Mouse (Mus musculus) heart, postnatal 0 days (tissue): ENCODE measurements at regions not wholly inside any gene's neighbourhood (a gene's known extent, or its start where the extent isn't known, plus 50 kb on each side); places are given as distances from the start of the nearest gene placed in this dataset.

Experiments
- ATAC-seq: fragments of 200-750 bp; cut with Nextera tagmentation; 2 replicates; pipeline ENCODE4 v1.8.0; 2017; ENCODE audit warnings: low read depth, moderate number of reproducible peaks, moderate library complexity; ENCODE audit not compliant: insufficient read depth
- DNase-seq: peaks from one replicate; pipeline ENCODE4 v3.0.0-alpha.2; 2016; ENCODE audit warnings: low spot score
- H3K27ac ChIP-seq: fragments of 300-500 bp; sonication (generic); 2 replicates; pipeline ENCODE4 v1.5.1; 2014; ENCODE audit warnings: low read depth, mild to moderate bottlenecking
- H3K27me3 ChIP-seq: fragments of 300-500 bp; sonication (generic); 2 replicates; pipeline ENCODE4 v1.6.1; 2014; ENCODE audit warnings: low read length, mixed read lengths; ENCODE audit not compliant: control insufficient read depth, insufficient read depth
- H3K36me3 ChIP-seq: fragments of 300-500 bp; sonication (generic); replicated peaks from 2 replicates; pipeline ENCODE4 v1.6.1; 2014; ENCODE audit warnings: low read length, mixed read lengths; ENCODE audit not compliant: control insufficient read depth, insufficient read depth
- H3K4me1 ChIP-seq: fragments of 300-500 bp; sonication (generic); 2 replicates; pipeline ENCODE4 v1.6.1; 2014; ENCODE audit warnings: antibody characterized with exemption; ENCODE audit not compliant: control insufficient read depth, insufficient read depth
- H3K4me2 ChIP-seq: fragments of 300-500 bp; sonication (generic); 2 replicates; pipeline ENCODE4 v1.6.1; 2014; ENCODE audit warnings: low read depth, mild to moderate bottlenecking, low read length, moderate library complexity
- H3K4me3 ChIP-seq: fragments of 300-500 bp; sonication (generic); 2 replicates; pipeline ENCODE4 v1.5.1; 2014; ENCODE audit warnings: low read depth, low read length
- H3K9ac ChIP-seq: fragments of 300-500 bp; sonication (generic); replicated peaks from 2 replicates; pipeline ENCODE4 v1.6.1; 2014; ENCODE audit warnings: low read depth, low read length, mixed read lengths
- H3K9me3 ChIP-seq: fragments of 300-500 bp; sonication (generic); replicated peaks from 2 replicates; pipeline ENCODE4 v1.6.1; 2016; ENCODE audit warnings: low read length; ENCODE audit not compliant: control insufficient read depth
- CTCF ChIP-seq: IDR thresholded peaks from 2 replicates; pipeline ENCODE4 v1.5.1; 2016; ENCODE audit warnings: antibody characterized with exemption, control low read depth, low read depth
- EP300 ChIP-seq: IDR thresholded peaks from 2 replicates; pipeline ENCODE4 v1.6.1; 2016; ENCODE audit warnings: antibody characterized with exemption, low read depth
- WGBS: fragments of 180-500 bp; shearing (Covaris S2); extraction: QIAGEN DNeasy Blood & Tissue Kit; methylation state at CpG from one replicate; pipeline ENCODE4 v1.1.7; 2014; 5-methylcytosine and 5-hydroxymethylcytosine counted together

DNA sequence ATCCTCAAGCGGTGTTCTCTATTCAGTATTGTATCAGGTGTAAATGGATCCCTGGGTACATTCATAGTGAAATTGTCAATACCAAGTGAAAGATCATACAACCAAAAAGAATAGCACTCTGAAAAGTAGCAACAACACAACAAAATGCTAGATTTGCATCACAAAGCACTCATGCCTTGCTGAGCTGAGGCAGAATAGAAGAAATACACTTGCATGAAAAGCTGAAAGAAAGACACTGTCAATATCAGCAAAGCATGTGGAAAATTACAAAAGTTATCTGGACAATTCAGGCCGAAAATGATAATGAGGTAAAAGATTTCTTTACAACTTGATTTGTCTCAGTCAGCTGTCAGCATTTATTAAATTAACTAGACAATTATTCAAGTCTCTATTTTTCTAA lies 829.6 kb downstream of the Stpg2 start:
- ATAC-seq, result no peak
- no peak overlapping the region for H3K9ac ChIP-seq
- no peaks in the 10 kb centered on the region for H3K9me3 ChIP-seq
- 77% methylated on average over 2 of the region's 2 CpGs for WGBS
- no peak overlapping the region for H3K4me3 ChIP-seq
- H3K4me2 ChIP-seq, result no peak overlapping the region
- H3K27ac ChIP-seq, result no peak overlapping the region
- DNase-seq, result no peak
- no peaks in the 10 kb centered on the region for H3K27me3 ChIP-seq
- H3K4me1 ChIP-seq, result no peaks in the 10 kb centered on the region
- TF ChIP-seq CTCF (no peak), EP300 (no peak)
- H3K36me3 ChIP-seq, result no peaks in the 10 kb centered on the region

DNA sequence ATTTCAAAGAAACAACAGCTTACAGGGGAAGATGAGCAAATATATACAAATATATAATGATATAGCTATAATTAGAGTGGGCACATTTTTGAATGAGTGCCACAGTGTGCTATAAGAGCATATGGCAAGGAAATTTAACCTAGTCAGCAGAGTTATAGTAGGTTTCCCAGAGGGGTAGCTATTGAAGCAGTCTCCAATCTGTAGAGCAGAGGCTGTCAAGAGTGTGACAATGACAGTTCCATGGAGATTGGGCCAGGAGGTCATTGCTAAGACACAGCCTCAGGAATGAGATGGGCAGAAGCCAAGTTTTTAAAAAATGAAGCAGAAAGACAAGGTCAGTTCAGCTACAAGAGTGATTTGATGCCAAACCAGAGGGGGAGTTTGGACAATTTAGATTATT lies 839.4 kb downstream of the Stpg2 start:
- Histone ChIP-seq H3K4me1 (no peaks in the 10 kb centered on the region), H3K9ac (no peak overlapping the region), H3K4me2 (no peak overlapping the region), H3K36me3 (no peaks in the 10 kb centered on the region), H3K27me3 (no peaks in the 10 kb centered on the region), H3K9me3 (no peaks in the 10 kb centered on the region), H3K27ac (no peak overlapping the region), H3K4me3 (no peak overlapping the region)
- ATAC-seq (no peak), DNase-seq (no peak)
- no peak for TF ChIP-seq CTCF
- no peak for TF ChIP-seq EP300

DNA sequence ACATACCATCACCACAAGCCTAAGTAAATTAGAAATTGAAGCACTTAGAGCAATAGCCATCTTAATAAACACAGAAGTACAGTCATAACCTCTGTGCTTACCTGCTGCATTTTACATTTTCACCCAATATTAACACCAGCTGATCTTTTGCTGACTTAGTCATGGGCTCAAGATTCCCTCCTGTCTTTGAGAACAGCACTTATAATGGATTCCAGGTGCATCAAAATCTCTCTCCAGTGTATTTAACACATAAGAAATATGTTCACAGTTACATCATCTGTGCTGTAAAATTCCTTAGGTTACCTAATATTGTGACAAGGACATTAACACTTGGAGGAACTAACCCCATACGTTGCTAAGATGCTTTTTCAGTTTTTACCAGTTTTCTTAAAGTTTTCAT lies 849.1 kb downstream of the Stpg2 start:
- no peak overlapping the region for H3K4me3 ChIP-seq
- no peak overlapping the region for H3K27ac ChIP-seq
- 50% methylated on average over 1 of the region's 1 CpGs for WGBS
- no peak overlapping the region for H3K9ac ChIP-seq
- DNase-seq, result no peak
- H3K4me1 ChIP-seq, result no peaks in the 10 kb centered on the region
- H3K4me2 ChIP-seq, result no peak overlapping the region
- ATAC-seq, result no peak
- no peaks in the 10 kb centered on the region for H3K9me3 ChIP-seq
- H3K27me3 ChIP-seq, result no peaks in the 10 kb centered on the region
- no peaks in the 10 kb centered on the region for H3K36me3 ChIP-seq
- TF ChIP-seq EP300, result no peak
- TF ChIP-seq CTCF, result no peak

- no peak overlapping the region for H3K27ac ChIP-seq
- DNase-seq (no peak), ATAC-seq (no peak)
- H3K4me1 ChIP-seq, result no peaks in the 10 kb centered on the region
- 68% methylated on average over 3 of the region's 3 CpGs for WGBS
- H3K36me3 ChIP-seq, result no peaks in the 10 kb centered on the region
- no peaks in the 10 kb centered on the region for H3K27me3 ChIP-seq
- TF ChIP-seq EP300 (no peak), CTCF (no peak)
- no peaks in the 10 kb centered on the region for H3K9me3 ChIP-seq
- H3K9ac ChIP-seq, result no peak overlapping the region
- H3K4me2 ChIP-seq, result no peak overlapping the region
- H3K4me3 ChIP-seq, result no peak overlapping the region
Measured at GRCm38 (mm10) chr3:140057962-140058631, 852.6 kb downstream of the Stpg2 start.

DNA sequence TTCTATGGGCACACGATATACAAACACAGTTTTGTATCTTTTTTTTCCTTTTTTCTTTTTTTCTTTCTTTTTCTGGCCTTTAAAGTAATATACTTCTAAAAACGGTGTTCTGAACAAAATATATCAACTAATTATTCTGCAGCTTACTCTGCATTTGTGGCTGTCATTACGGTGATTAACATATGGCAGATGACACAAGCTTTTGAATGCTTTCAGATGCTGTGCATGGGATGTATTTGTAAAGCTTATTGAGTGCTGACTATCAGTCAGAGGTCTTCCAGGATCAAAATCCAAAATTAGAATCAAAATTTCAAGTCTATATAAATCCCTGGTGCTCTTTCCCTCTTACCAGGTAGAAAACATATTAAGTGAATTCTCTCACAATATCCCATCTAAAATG lies 853.6 kb downstream of the Stpg2 start:
- no peaks in the 10 kb centered on the region for H3K27me3 ChIP-seq
- H3K36me3 ChIP-seq, result no peaks in the 10 kb centered on the region
- H3K27ac ChIP-seq, result no peak overlapping the region
- H3K4me3 ChIP-seq, result no peak overlapping the region
- no peaks in the 10 kb centered on the region for H3K4me1 ChIP-seq
- TF ChIP-seq EP300, result no peak
- TF ChIP-seq CTCF, result no peak
- DNase-seq (no peak), ATAC-seq (no peak)
- no peak overlapping the region for H3K9ac ChIP-seq
- H3K9me3 ChIP-seq, result no peaks in the 10 kb centered on the region
- no peak overlapping the region for H3K4me2 ChIP-seq
- WGBS, result 62% methylated on average over 3 of the region's 3 CpGs

DNA sequence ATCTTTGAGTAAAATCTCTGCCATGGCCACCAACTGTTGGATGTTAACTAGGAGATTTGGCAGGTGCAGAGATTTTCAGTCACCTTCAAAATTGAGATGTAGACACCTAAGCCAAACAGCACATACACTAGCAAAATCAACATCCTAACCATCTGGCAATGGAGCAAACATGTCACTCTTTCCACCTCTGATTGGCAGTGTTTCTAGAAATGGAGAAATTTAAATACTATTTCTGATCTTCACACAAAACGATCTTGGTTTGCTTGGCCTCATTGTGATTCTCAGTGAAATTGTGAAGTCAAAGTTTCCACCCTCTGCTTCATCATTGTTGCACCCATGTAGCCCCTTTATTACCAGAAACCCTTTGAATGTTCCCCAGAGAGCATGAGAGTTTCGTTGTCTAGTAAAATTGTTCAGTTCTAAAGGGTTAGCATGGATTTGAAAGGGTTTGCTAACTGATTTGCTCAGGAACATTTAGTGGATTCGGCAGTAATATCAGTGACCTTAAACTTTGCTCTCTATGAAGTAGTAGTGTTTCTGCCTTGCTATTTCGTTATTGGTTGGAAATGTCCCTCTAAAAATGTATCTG lies 854.1 kb downstream of the Stpg2 start:
- TF ChIP-seq CTCF (no peak), EP300 (no peak)
- no peaks in the 10 kb centered on the region for H3K9me3 ChIP-seq
- no peaks in the 10 kb centered on the region for H3K4me1 ChIP-seq

More for the DNA sequence above, 854.1 kb downstream of the Stpg2 start:
- 64% methylated on average over 4 of the region's 4 CpGs for WGBS
- Histone ChIP-seq H3K4me2 (no peak overlapping the region), H3K27me3 (no peaks in the 10 kb centered on the region), H3K27ac (no peak overlapping the region), H3K36me3 (no peaks in the 10 kb centered on the region), H3K9ac (no peak overlapping the region), H3K4me3 (no peak overlapping the region)
- no peak for DNase-seq
- ATAC-seq, result no peak
